Mouse (Mus musculus) forebrain, postnatal 0 days (tissue): ENCODE measurements at regions not wholly inside any gene's neighbourhood (a gene's known extent, or its start where the extent isn't known, plus 50 kb on each side); places are given as distances from the start of the nearest gene placed in this dataset.
"Not testable (repeated sequence)": the region's sequence is repeated elsewhere in the genome, so short reads cannot be mapped to it uniquely, and the experiment has no call there.

Source experiments
- ATAC-seq: fragments of 200-750 bp; cut with Nextera tagmentation; 2 replicates; pipeline ENCODE4 v1.8.0; 2017; ENCODE audit warnings: mild to moderate bottlenecking, moderate library complexity
- DNase-seq: peaks from one replicate; pipeline ENCODE4 v3.0.0-alpha.2; 2015
- H3K27ac ChIP-seq: fragments of 300-500 bp; sonication (generic); 2 replicates; pipeline ENCODE4 v1.5.1; 2014; ENCODE audit warnings: low read depth, mild to moderate bottlenecking, antibody characterized with exemption, low read length, moderate library complexity, mixed read lengths
- H3K27me3 ChIP-seq: fragments of 300-500 bp; sonication (generic); 2 replicates; pipeline ENCODE4 v1.6.1; 2014; ENCODE audit warnings: mild to moderate bottlenecking, low read length, mixed read lengths; ENCODE audit not compliant: insufficient read depth
- H3K36me3 ChIP-seq: fragments of 300-500 bp; sonication (generic); 2 replicates; pipeline ENCODE4 v1.6.1; 2014; ENCODE audit warnings: mild to moderate bottlenecking, moderate library complexity; ENCODE audit not compliant: insufficient read depth
- H3K4me1 ChIP-seq: fragments of 300-500 bp; sonication (generic); 2 replicates; pipeline ENCODE4 v1.6.1; 2014; ENCODE audit warnings: antibody characterized with exemption; ENCODE audit not compliant: insufficient read depth
- H3K4me2 ChIP-seq: fragments of 300-500 bp; sonication (generic); 2 replicates; pipeline ENCODE4 v1.6.1; 2014; ENCODE audit warnings: low read depth, mild to moderate bottlenecking, moderate library complexity
- H3K4me3 ChIP-seq: fragments of 300-500 bp; sonication (generic); 2 replicates; pipeline ENCODE4 v1.5.1; 2014; ENCODE audit warnings: low read depth, low read length, mixed read lengths
- H3K9ac ChIP-seq: fragments of 300-500 bp; sonication (generic); 2 replicates; pipeline ENCODE4 v1.6.1; 2014; ENCODE audit warnings: mild to moderate bottlenecking
- H3K9me3 ChIP-seq: fragments of 300-500 bp; sonication (generic); 2 replicates; pipeline ENCODE4 v1.6.1; 2016; ENCODE audit warnings: low read length
- CTCF ChIP-seq: sonication (generic); IDR thresholded peaks from 2 replicates; pipeline ENCODE4 v1.5.1; 2016; ENCODE audit warnings: antibody characterized with exemption, control low read depth, low read depth
- WGBS: fragments of 180-500 bp; shearing (Covaris S2); extraction: QIAGEN DNeasy Blood & Tissue Kit; methylation state at CpG from one replicate; pipeline ENCODE4 v1.1.7; 2014; 5-methylcytosine and 5-hydroxymethylcytosine counted together

- no peaks in the 10 kb centered on the region for H3K27me3 ChIP-seq
- H3K36me3 ChIP-seq, result no peaks in the 10 kb centered on the region
- H3K27ac ChIP-seq, result no peak overlapping the region
- ATAC-seq (no peak), DNase-seq (no peak)
- TF ChIP-seq CTCF, result no peak
- H3K4me3 ChIP-seq, result no peak overlapping the region
- H3K4me1 ChIP-seq, result no peaks in the 10 kb centered on the region
- H3K9me3 ChIP-seq, result no peaks in the 10 kb centered on the region
- WGBS, result 88% methylated on average over 2 of the region's 2 CpGs
- no peak overlapping the region for H3K9ac ChIP-seq
- no peak overlapping the region for H3K4me2 ChIP-seq
Observed at GRCm38 (mm10) chr13:75439170-75439569, 267.4 kb upstream of the Ell2 start.

DNA sequence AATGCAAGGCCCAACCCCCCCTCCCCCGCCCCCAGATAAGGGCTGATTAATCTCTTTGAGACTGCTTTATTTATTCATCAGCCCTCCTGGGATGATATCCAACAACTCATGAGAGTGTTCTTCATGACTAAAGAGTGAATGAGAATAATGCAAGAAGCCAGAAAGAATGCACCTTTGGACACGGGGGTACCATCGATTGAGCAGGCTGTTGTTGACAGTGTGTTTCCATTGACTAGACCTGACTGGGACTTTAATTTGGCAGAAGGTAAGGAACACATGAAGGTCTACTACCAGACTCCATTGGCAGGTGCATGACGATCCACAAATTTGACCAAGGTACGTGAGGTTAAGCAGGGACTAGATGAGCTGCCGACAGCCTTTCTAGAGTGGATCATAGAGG, 266.5 kb upstream of the Ell2 start:
- ATAC-seq, result no peak
- no peak for DNase-seq
- TF ChIP-seq CTCF, result no peak
- Histone ChIP-seq H3K4me1 (no peaks in the 10 kb centered on the region), H3K4me2 (no peak overlapping the region), H3K9me3 (no peaks in the 10 kb centered on the region), H3K27me3 (no peaks in the 10 kb centered on the region), H3K36me3 (no peaks in the 10 kb centered on the region), H3K4me3 (no peak overlapping the region), H3K9ac (no peak overlapping the region), H3K27ac (no peak overlapping the region)
- 93% methylated on average over 6 of the region's 6 CpGs for WGBS

- no peak for TF ChIP-seq CTCF
- WGBS, result 81% methylated on average over 1 of the region's 1 CpGs
- Histone ChIP-seq H3K36me3 (no peaks in the 10 kb centered on the region), H3K4me3 (no peak overlapping the region), H3K9ac (no peak overlapping the region), H3K27ac (no peak overlapping the region), H3K4me1 (no peaks in the 10 kb centered on the region), H3K27me3 (no peaks in the 10 kb centered on the region), H3K9me3 (no peaks in the 10 kb centered on the region), H3K4me2 (no peak overlapping the region)
- DNase-seq (no peak), ATAC-seq (no peak)
Observed at GRCm38 (mm10) chr13:75460335-75460878, 246.2 kb upstream of the Ell2 start.

- Histone ChIP-seq H3K36me3 (no peaks in the 10 kb centered on the region), H3K4me1 (no peaks in the 10 kb centered on the region), H3K27me3 (no peaks in the 10 kb centered on the region), H3K9me3 (no peaks in the 10 kb centered on the region), H3K4me3 (no peak overlapping the region), H3K9ac (no peak overlapping the region), H3K4me2 (no peak overlapping the region), H3K27ac (no peak overlapping the region)
- ATAC-seq, result no peak
- no peak for TF ChIP-seq CTCF
- WGBS, result 76% methylated on average over 2 of the region's 2 CpGs
- DNase-seq, result no peak
Observed at GRCm38 (mm10) chr13:75461273-75461672, 245.3 kb upstream of the Ell2 start.

- no peaks in the 10 kb centered on the region for H3K9me3 ChIP-seq
- 94% methylated on average over 2 of the region's 2 CpGs for WGBS
- no peak overlapping the region for H3K9ac ChIP-seq
- H3K36me3 ChIP-seq, result no peaks in the 10 kb centered on the region
- no peak overlapping the region for H3K4me2 ChIP-seq
- H3K4me1 ChIP-seq, result no peaks in the 10 kb centered on the region
- TF ChIP-seq CTCF, result no peak
- H3K27me3 ChIP-seq, result no peaks in the 10 kb centered on the region
- ATAC-seq, result no peak
- DNase-seq, result no peak
- no peak overlapping the region for H3K4me3 ChIP-seq
- H3K27ac ChIP-seq, result no peak overlapping the region
Observed at GRCm38 (mm10) chr13:75467225-75467624, 239.3 kb upstream of the Ell2 start.

DNA sequence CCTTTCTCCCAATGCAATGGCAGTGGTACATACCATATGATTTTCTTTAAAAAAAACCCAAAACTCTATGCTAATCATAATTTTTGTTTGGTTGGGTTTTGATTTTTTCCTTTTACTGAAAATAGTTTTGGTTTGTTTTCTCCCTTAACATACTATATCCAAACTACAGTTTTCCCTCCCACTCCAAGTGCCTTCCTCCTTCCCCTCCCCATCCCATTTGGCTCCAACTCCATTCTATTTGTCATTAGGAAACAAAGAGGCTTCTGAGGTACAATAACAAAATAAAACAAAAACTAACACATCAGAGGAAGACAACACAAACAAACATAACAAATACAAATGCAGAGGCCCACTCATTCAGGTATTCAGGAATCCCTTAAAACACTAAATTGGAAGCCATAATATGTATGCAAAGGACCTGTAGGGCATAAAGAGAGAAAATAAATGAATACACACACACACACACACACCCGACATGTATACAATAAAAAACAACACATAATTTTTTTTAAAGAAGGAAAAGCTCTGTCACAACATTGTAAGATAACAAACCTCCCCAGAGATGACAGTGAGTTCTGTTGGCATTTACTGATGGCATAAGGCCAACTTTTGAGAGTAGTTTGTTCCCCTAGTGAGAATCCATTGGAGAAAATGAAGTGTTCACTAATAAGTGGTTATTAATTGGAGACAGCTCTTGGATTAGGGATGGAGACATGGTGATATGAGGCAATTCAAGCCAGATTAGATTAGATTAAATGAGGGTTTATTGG, 230.5 kb upstream of the Ell2 start:
- H3K36me3 ChIP-seq, result no peaks in the 10 kb centered on the region
- ATAC-seq, result no peak
- H3K9ac ChIP-seq, result no peak overlapping the region
- H3K9me3 ChIP-seq, result no peaks in the 10 kb centered on the region
- H3K4me3 ChIP-seq, result no peak overlapping the region
- H3K27me3 ChIP-seq, result no peaks in the 10 kb centered on the region
- no peak for DNase-seq
- WGBS, result 74% methylated on average over 1 of the region's 1 CpGs
- H3K27ac ChIP-seq, result no peak overlapping the region
- H3K4me2 ChIP-seq, result no peak overlapping the region
- no peak for TF ChIP-seq CTCF
- H3K4me1 ChIP-seq, result no peaks in the 10 kb centered on the region

- not testable (repeated sequence) for DNase-seq, H3K36me3 ChIP-seq, H3K27me3 ChIP-seq, H3K4me2 ChIP-seq, H3K9me3 ChIP-seq, ATAC-seq, H3K27ac ChIP-seq, H3K4me3 ChIP-seq, H3K9ac ChIP-seq, H3K4me1 ChIP-seq
- WGBS, result 73% methylated on average over 7 of the region's 7 CpGs
Observed at GRCm38 (mm10) chr13:75483157-75483915, 223.2 kb upstream of the Ell2 start.

GRCm38 (mm10) chr13:75484252-75484651, 222.3 kb upstream of the Ell2 start:
- H3K4me1 ChIP-seq, ATAC-seq, H3K4me2 ChIP-seq, H3K27me3 ChIP-seq, H3K4me3 ChIP-seq, H3K9ac ChIP-seq, H3K9me3 ChIP-seq, H3K36me3 ChIP-seq, H3K27ac ChIP-seq, DNase-seq: not testable (repeated sequence)
- 56% methylated on average over 2 of the region's 2 CpGs for WGBS
